Mouse (Mus musculus) lung, embryonic 14.5 days (tissue): ENCODE results near the gene Usp24. TPM values are rescaled to one million over a fixed set of nuclear protein-coding genes. Genes with fewer than 3 reads are reported as not detected.
A peak's percentile ranks its signal among the peaks of the same experiment; 100 is the strongest.
"Not testable (repeated sequence)": the region's sequence is repeated elsewhere in the genome, so short reads cannot be mapped to it uniquely, and the experiment has no call there.

ENCODE experiments used
- ATAC-seq: fragments of 200-750 bp; cut with Nextera tagmentation; 2 replicates; pipeline ENCODE4 v1.8.0; 2017; ENCODE audit warnings: mild to moderate bottlenecking, moderate TSS enrichment, moderate library complexity; ENCODE audit not compliant: insufficient read depth
- DNase-seq: peaks from one replicate; pipeline ENCODE4 v3.0.0-alpha.2; 2015
- H3K27ac ChIP-seq: fragments of 300-500 bp; sonication (generic); 2 replicates; pipeline ENCODE4 v1.5.1; 2014; ENCODE audit warnings: low read depth, mild to moderate bottlenecking, moderate library complexity
- H3K27me3 ChIP-seq: fragments of 300-500 bp; sonication (generic); 2 replicates; pipeline ENCODE4 v1.6.1; 2014; ENCODE audit warnings: low read length, control low read depth; ENCODE audit not compliant: insufficient read depth
- H3K36me3 ChIP-seq: fragments of 300-500 bp; sonication (generic); 2 replicates; pipeline ENCODE4 v1.6.1; 2014; ENCODE audit warnings: control low read depth; ENCODE audit not compliant: insufficient read depth
- H3K4me1 ChIP-seq: fragments of 300-500 bp; sonication (generic); 2 replicates; pipeline ENCODE4 v1.6.1; 2014; ENCODE audit warnings: antibody characterized with exemption, control low read depth; ENCODE audit not compliant: insufficient read depth
- H3K4me2 ChIP-seq: fragments of 300-500 bp; sonication (generic); 2 replicates; pipeline ENCODE4 v1.6.1; 2014; ENCODE audit warnings: mild to moderate bottlenecking
- H3K4me3 ChIP-seq: fragments of 300-500 bp; sonication (generic); 2 replicates; pipeline ENCODE4 v1.5.1; 2014; ENCODE audit warnings: low read depth, low read length
- H3K9ac ChIP-seq: fragments of 300-500 bp; sonication (generic); 2 replicates; pipeline ENCODE4 v1.6.1; 2014
- H3K9me3 ChIP-seq: fragments of 300-500 bp; sonication (generic); 2 replicates; pipeline ENCODE4 v1.6.1; 2016; ENCODE audit warnings: low read depth, low read length, control low read depth
- CTCF ChIP-seq: IDR thresholded peaks from 2 replicates; pipeline ENCODE4 v1.5.1; 2016; ENCODE audit warnings: antibody characterized with exemption, low read depth
- WGBS: fragments of 180-500 bp; shearing (Covaris S2); extraction: QIAGEN DNeasy Blood & Tissue Kit; methylation state at CpG from one replicate; pipeline ENCODE4 v1.1.7; 2014; 5-methylcytosine and 5-hydroxymethylcytosine counted together
- polyA plus RNA-seq: library from polyadenylated mRNA; unstranded; fragments of >200 nt; fragmentation: Nextera tagmentation; extraction: Ambion mirVana; gene quantifications from 2 replicates; pipeline ENCODE4 v1.2.1, GENCODE M21; 2014

Usp24 gene
- polyA plus RNA-seq, 1 experiment from 2014 or later = 12.6 TPM

GRCm38 (mm10) chr4:106330371-106330819 lies 14.4 kb downstream of the Usp24 start:
- Histone ChIP-seq H3K4me2 (no peak overlapping the region), H3K27ac (no peak overlapping the region), H3K27me3 (no peaks in the 10 kb centered on the region), H3K4me3 (no peak overlapping the region), H3K9ac (no peak overlapping the region), H3K36me3 (no peaks in the 10 kb centered on the region), H3K4me1 (peaks cover 5% of the 10 kb centered on the region; the same call in 1 of the 2 replicates), H3K9me3 (no peaks in the 10 kb centered on the region)
- WGBS = 23% methylated on average over 5 of the region's 5 CpGs
- ATAC-seq (peak; percentile 75), DNase-seq (peak; percentile 72)
- no peak for TF ChIP-seq CTCF

GRCm38 (mm10) chr4:106333071-106333470 lies 17.1 kb downstream of the Usp24 start:
- Histone ChIP-seq H3K9ac (no peak overlapping the region), H3K9me3 (no peaks in the 10 kb centered on the region), H3K4me2 (no peak overlapping the region), H3K27me3 (no peaks in the 10 kb centered on the region), H3K27ac (no peak overlapping the region), H3K4me3 (no peak overlapping the region), H3K36me3 (no peaks in the 10 kb centered on the region), H3K4me1 (peaks cover 8% of the 10 kb centered on the region; the same call in 1 of the 2 replicates)
- WGBS = 69% methylated on average over 3 of the region's 3 CpGs
- DNase-seq = no peak
- no peak for TF ChIP-seq CTCF
- ATAC-seq = no peak

GRCm38 (mm10) chr4:106333584-106333983 lies 17.6 kb downstream of the Usp24 start:
- Histone ChIP-seq H3K9ac (no peak overlapping the region), H3K4me3 (no peak overlapping the region), H3K27ac (no peak overlapping the region), H3K27me3 (no peaks in the 10 kb centered on the region), H3K9me3 (no peaks in the 10 kb centered on the region), H3K36me3 (no peaks in the 10 kb centered on the region), H3K4me2 (no peak overlapping the region), H3K4me1 (peaks cover 8% of the 10 kb centered on the region; the same call in 1 of the 2 replicates)
- ATAC-seq (no peak), DNase-seq (no peak)
- WGBS = 64% methylated on average over 2 of the region's 2 CpGs
- no peak for TF ChIP-seq CTCF

- no peaks in the 10 kb centered on the region for H3K27me3 ChIP-seq
- H3K27ac ChIP-seq = no peak overlapping the region
- H3K4me2 ChIP-seq = no peak overlapping the region
- no peak overlapping the region for H3K4me3 ChIP-seq
- DNase-seq (no peak), ATAC-seq (no peak)
- H3K9ac ChIP-seq = no peak overlapping the region
- 0 out of 2 replicates have a peak, but pooled peaks cover 9% of the 10 kb centered on the region for H3K4me1 ChIP-seq
- 72% methylated on average over 1 of the region's 1 CpGs for WGBS
- H3K36me3 ChIP-seq = no peaks in the 10 kb centered on the region
- H3K9me3 ChIP-seq = no peaks in the 10 kb centered on the region
- no peak for TF ChIP-seq CTCF
Measured at GRCm38 (mm10) chr4:106335858-106336257, 19.8 kb downstream of the Usp24 start.

GRCm38 (mm10) chr4:106347664-106348063 lies 31.7 kb downstream of the Usp24 start:
- DNase-seq = no peak
- no peak for TF ChIP-seq CTCF
- Histone ChIP-seq H3K9ac (no peak overlapping the region), H3K4me2 (no peak overlapping the region), H3K27ac (no peak overlapping the region), H3K27me3 (no peaks in the 10 kb centered on the region), H3K9me3 (no peaks in the 10 kb centered on the region), H3K36me3 (peaks cover 57% of the 10 kb centered on the region), H3K4me3 (no peak overlapping the region), H3K4me1 (no peaks in the 10 kb centered on the region)
- 88% methylated on average over 1 of the region's 1 CpGs for WGBS
- no peak for ATAC-seq

GRCm38 (mm10) chr4:106355025-106355424 lies 39.0 kb downstream of the Usp24 start:
- not testable (repeated sequence) for H3K4me1 ChIP-seq, H3K27me3 ChIP-seq, DNase-seq, H3K27ac ChIP-seq, H3K4me3 ChIP-seq, H3K9ac ChIP-seq, H3K9me3 ChIP-seq, ATAC-seq, H3K4me2 ChIP-seq
- WGBS = 82% methylated on average over 2 of the region's 2 CpGs
- peaks cover 52% of the 10 kb centered on the region for H3K36me3 ChIP-seq

GRCm38 (mm10) chr4:106370013-106370412 lies 54.0 kb downstream of the Usp24 start:
- H3K4me3 ChIP-seq = no peak overlapping the region
- ATAC-seq (no peak), DNase-seq (peak; percentile 9)
- H3K9me3 ChIP-seq = no peaks in the 10 kb centered on the region
- H3K27ac ChIP-seq = no peak overlapping the region
- H3K4me1 ChIP-seq = no peaks in the 10 kb centered on the region
- no peak overlapping the region for H3K4me2 ChIP-seq
- peaks cover 61% of the 10 kb centered on the region for H3K36me3 ChIP-seq
- no peak for TF ChIP-seq CTCF
- H3K9ac ChIP-seq = no peak overlapping the region
- H3K27me3 ChIP-seq = no peaks in the 10 kb centered on the region
- WGBS = 68% methylated on average over 6 of the region's 6 CpGs

- peak; percentile 90 for TF ChIP-seq CTCF
- Histone ChIP-seq H3K27ac (no peak overlapping the region), H3K4me2 (no peak overlapping the region), H3K4me1 (no peaks in the 10 kb centered on the region), H3K36me3 (peaks cover 70% of the 10 kb centered on the region), H3K9ac (no peak overlapping the region), H3K27me3 (no peaks in the 10 kb centered on the region), H3K9me3 (no peaks in the 10 kb centered on the region), H3K4me3 (no peak overlapping the region)
- DNase-seq (peak; percentile 92), ATAC-seq (no peak)
- 30% methylated on average over 1 of the region's 1 CpGs for WGBS
Measured at GRCm38 (mm10) chr4:106375857-106376256, 59.8 kb downstream of the Usp24 start.
